Mouse (Mus musculus): Measurements from ENCODE around the gene Nlrp5.
"Not testable (repeated sequence)": the region's sequence is repeated elsewhere in the genome, so short reads cannot be mapped to it uniquely, and the experiment has no call there.

Gene Nlrp5

GRCm38 (mm10) chr7:23385589-23385988 lies at the start of gene Nlrp5:
TSS of gene Nlrp5 (plus strand) at chr7:23385889.
- in situ Hi-C loops (cut with MseI, MboI) = no loop called here

GRCm38 (mm10) chr7:23358311-23358710 lies 27.4 kb upstream of the Nlrp5 start:
- in situ Hi-C loops (cut with MseI, MboI) = loop anchor here in 1 of 2 experiments (25.0 kb wide), 1 partner anchor 154 kb away; the partner anchor contains the start of gene Vmn1r167

GRCm38 (mm10) chr7:23470201-23470600 lies 84.5 kb downstream of the Nlrp5 start:
- in situ Hi-C loops (cut with MseI, MboI) = not testable (repeated sequence)

GRCm38 (mm10) chr7:23470832-23471231 lies 85.1 kb downstream of the Nlrp5 start:
- in situ Hi-C loops (cut with MseI, MboI) = not testable (repeated sequence)

- in situ Hi-C loops (cut with MseI, MboI) = not testable (repeated sequence)
These were observed 87.2 kb downstream of the Nlrp5 start for GRCm38 (mm10) chr7:23472886-23473285.
